Mouse (Mus musculus) neutrophil, adult 83 days (primary cell): ENCODE data around the gene Slc4a11. TPM values are rescaled to one million over a fixed set of nuclear protein-coding genes. Genes with fewer than 3 reads are reported as not detected.

ENCODE experiments used
- total RNA-seq, 2 experiments: library from RNA; stranded (reverse); gene quantifications; one replicate each; pipeline ENCODE4 v1.2.4; 2023

The Slc4a11 gene
- under 1 TPM in 1 of 2 experiments, not detected in 1; 0.33 TPM for total RNA-seq

GRCm38 (mm10) chr2:130697153-130697810 is at the start of gene Slc4a11:
Gene Slc4a11, minus strand, starts transcription at chr2:130697519.

GRCm38 (mm10) chr2:130667559-130667958 is 29.8 kb downstream of the Slc4a11 start, which contains the start of gene Itpa:
Gene Itpa, plus strand, starts transcription at chr2:130667610.

GRCm38 (mm10) chr2:130664102-130664701 is 33.1 kb downstream of the Slc4a11 start, which contains the start of gene Ddrgk1:
Gene Ddrgk1, minus strand, starts transcription at chr2:130664659.

GRCm38 (mm10) chr2:130642684-130643369 is 54.5 kb downstream of the Slc4a11 start, which contains the start of gene Lzts3:
Gene Lzts3, minus strand, starts transcription at chr2:130642803.

Other genes with a start within 250 kb of the Slc4a11 start
- gene Ptpra, start 247.2 kb downstream of the Slc4a11 start, total RNA-seq: 10 to 100 TPM; 70.2 to 88.9 TPM
- 10 to 100 TPM; 26.7 to 31.5 TPM for gene Mrps26, start 133.8 kb downstream of the Slc4a11 start, total RNA-seq
- gene Oxt, start 121.3 kb downstream of the Slc4a11 start, total RNA-seq: not detected
- not detected for gene Avp, start 115.0 kb downstream of the Slc4a11 start, total RNA-seq
- 1 to 10 TPM; 4.3 to 5.1 TPM for gene Fastkd5, start 67.5 kb downstream of the Slc4a11 start, total RNA-seq
- gene Ubox5, start 67.5 kb downstream of the Slc4a11 start, total RNA-seq: 1 to 10 TPM; 2.6 to 3.6 TPM
- gene Lzts3, start 54.7 kb downstream of the Slc4a11 start, total RNA-seq: 1 to 10 TPM in 1 of 2 experiments, under 1 TPM in 1; 0.99 to 1.1 TPM
- 10 to 100 TPM; 41.6 to 43.0 TPM for gene Ddrgk1, start 32.9 kb downstream of the Slc4a11 start, total RNA-seq
- 10 to 100 TPM; 11.7 to 12.8 TPM for gene Itpa, start 29.9 kb downstream of the Slc4a11 start, total RNA-seq
- gene 4930402H24Rik, start 208.9 kb upstream of the Slc4a11 start, total RNA-seq: 10 to 100 TPM; 18.4 to 24.3 TPM
- 10 to 100 TPM; 49.0 to 56.8 TPM for gene Atrn, start 209.0 kb upstream of the Slc4a11 start, total RNA-seq